Mouse (Mus musculus): ENCODE data around the gene H1foo.

GRCm38 (mm10) chr6:115938798-115939197, 5.9 kb upstream of the H1foo start:
- TF ChIP-seq CTCF (IDR thresholded peaks at IDR 0.05; ENCODE audit: insufficient read depth, low read length) (no peak), POLR2A (IDR thresholded peaks at IDR 0.05; ENCODE audit: borderline replicate concordance, extremely low read depth, low read depth, low read length) (no peak)
